Mouse (Mus musculus) kidney, postnatal 36 days (tissue): Measurements from ENCODE around the gene Bpifb5.
"Not testable (repeated sequence)": the region's sequence is repeated elsewhere in the genome, so short reads cannot be mapped to it uniquely, and the experiment has no call there.

Source experiments
- DNase-seq, 2 experiments: peaks; one replicate each; pipeline ENCODE4 v3.0.0; 2021 to 2022; ENCODE audit warnings: mixed read lengths in 2 of 2

The Bpifb5 gene

GRCm38 (mm10) chr2:154223265-154223916, at the start of gene Bpifb5:
Gene Bpifb5, plus strand, starts transcription at chr2:154223742.
- DNase-seq: peak; percentile 27 to 36

DNA sequence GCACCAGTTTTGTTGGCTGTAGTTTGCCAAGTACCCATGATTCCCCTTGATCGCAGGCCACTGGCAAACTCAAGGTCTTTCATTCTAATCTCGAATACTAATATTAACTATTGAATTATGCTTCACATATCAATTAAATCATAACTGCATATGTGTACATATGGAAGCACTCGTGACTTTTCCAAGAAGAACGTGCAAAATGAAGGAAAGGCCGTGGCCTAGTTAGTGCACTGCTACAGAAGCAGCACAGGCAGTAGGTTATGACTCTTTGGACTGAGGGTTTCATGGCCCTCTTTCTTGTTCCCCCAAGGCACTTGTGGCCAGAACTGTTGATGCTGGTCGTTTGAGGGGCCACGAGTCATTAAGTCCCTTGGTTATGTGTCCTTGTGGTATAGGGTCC, 41.6 kb upstream of the Bpifb5 start:
- DNase-seq: not testable (repeated sequence)

DNA sequence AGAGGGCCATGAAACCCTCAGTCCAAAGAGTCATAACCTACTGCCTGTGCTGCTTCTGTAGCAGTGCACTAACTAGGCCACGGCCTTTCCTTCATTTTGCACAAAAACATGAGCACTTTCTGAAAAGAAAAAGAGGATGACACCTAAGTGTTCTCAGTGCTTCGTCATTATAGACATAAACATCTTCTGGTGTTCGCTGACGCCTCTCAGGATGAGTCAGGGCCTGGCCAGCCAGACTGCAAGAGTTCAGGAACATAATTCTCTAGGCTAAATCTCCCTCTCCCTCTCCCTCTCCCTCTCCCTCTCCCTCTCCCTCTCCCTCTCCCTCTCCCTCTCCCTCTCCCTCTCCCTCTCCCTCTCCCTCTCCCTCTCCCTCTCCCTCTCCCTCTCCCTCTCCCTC, 40.5 kb upstream of the Bpifb5 start:
- not testable (repeated sequence) for DNase-seq

DNA sequence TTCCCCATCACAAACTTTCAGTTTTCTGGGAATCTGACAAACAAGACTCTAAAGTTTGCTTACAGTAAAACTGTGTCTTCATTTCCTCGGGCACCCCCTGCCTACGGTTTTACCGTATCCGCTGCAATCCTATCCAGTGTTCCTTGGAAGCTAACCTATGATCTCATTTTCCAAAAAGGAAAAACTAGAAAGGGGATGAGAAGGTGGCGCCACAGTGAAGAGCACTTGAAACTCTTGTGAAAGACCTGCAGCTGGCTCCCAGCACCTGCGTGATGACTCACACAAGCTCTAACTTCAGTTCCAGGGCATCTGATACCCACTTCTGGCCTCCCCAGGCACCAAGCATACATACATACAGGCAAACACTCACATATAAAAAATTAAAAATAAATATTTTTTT, 38.2 kb upstream of the Bpifb5 start:
- no peak for DNase-seq

- DNase-seq: no peak
Observed at GRCm38 (mm10) chr2:154185748-154186147, 37.8 kb upstream of the Bpifb5 start.

DNA sequence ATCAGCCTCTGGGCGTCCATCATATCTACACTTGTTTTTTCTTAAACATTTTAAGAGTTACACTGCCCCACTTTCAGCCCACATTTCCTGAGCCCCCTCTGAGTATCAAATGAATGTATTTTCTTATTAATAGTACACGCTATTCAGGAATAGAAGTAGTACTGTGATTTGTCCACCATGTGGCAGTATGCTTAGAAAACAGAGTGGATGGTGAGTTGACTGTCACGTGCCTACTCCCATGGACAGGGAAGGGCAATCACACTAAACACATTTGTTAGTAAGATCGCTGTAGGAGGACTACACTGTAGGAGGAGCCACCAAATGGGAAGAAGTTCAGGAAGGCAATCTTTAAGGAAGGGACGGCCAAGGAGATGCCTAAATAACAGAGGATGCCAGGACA, 36.1 kb upstream of the Bpifb5 start:
- no peak for DNase-seq

GRCm38 (mm10) chr2:154189877-154190434, 33.6 kb upstream of the Bpifb5 start:
- DNase-seq: no peak

GRCm38 (mm10) chr2:154190546-154191258, 32.8 kb upstream of the Bpifb5 start, which contains the start of gene Bpifb1:
Gene Bpifb1, plus strand, starts transcription at chr2:154190818.
- DNase-seq: peak in 1 of 2 experiments; percentile 20

DNA sequence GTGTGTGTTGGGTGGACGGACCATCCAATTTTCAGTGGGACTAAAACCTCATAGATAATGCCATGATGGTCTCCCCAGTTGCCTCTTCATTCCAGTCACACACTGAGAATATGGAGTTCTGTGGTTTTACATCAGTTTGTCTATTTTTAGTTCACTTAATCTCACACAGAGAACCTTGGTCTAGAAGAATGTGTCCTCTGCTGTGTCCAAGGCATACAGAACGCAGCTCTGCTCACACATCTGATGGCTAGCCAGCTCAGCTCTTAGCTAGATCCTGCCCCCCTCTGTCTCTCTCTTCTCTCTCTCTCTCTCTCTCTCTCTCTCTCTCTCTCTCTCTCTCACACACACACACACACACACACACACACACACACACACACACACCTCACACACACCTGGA, 31.4 kb upstream of the Bpifb5 start:
- no peak for DNase-seq

DNA sequence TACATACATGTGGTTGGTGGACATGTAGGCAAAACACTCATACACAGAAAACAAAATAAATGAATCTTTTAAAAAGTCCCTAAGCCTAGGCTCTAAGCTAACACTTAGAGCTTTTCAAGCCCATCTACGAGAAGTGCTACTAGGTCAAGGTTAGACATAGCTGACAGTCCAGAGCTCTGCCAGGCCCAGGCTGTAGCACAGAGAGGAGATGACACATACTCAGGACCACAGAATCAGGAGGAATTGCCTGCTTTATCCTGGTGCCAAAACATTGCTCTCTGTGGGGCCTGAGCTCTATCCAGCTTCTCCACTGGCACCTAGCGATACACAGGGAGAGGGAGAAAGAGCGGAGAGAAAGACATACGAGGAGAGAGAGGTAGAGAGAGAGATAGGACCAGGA, 30.5 kb upstream of the Bpifb5 start:
- DNase-seq: no peak

DNA sequence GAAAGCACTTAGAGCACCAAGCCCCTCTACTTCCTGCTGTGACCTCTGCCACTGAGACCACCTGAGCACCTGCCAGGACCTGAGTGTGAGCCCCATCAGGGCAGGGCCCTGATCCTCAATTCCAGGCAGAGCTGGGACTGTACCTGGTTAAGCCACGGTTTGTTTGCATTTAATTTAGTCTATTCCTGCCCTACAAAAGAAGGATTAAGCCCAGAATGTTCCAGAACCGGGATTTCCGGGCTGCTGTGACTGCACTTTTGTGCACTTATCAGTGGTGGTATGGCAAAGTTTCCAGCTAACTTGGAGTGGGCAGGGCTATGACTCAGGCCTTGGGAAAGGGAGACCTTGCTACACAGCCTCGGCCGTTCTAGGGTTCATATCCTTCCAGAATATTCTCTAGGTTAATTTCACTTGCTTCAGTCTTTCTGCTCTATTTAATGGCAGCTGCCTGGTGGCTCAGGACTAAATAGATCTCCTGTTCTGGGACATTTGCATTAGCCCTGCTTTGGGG, 29.5 kb upstream of the Bpifb5 start:
- DNase-seq: no peak

GRCm38 (mm10) chr2:154197036-154197435, 26.5 kb upstream of the Bpifb5 start:
- DNase-seq: no peak

DNA sequence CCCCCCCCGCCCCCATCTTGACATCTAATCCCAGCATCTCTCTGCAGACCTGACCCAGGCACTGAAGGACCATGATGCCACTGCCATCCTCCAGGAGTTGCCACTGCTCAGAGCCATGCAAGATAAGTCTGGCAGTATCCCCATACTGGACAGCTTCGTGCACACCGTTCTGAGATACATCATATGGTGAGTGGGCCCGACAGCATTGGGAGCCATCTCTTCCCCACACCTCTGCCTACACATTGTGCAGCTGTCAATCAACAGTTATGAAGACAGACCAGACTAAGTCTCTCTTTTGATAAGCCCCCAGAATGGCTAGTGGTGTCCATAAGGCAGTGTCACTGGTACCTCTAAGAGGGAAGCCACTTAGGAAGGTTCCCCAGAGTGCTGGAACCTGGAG, 18.9 kb upstream of the Bpifb5 start:
- DNase-seq: no peak

GRCm38 (mm10) chr2:154206908-154207307, 16.6 kb upstream of the Bpifb5 start:
- peak in 1 of 2 experiments; percentile 50 for DNase-seq

DNA sequence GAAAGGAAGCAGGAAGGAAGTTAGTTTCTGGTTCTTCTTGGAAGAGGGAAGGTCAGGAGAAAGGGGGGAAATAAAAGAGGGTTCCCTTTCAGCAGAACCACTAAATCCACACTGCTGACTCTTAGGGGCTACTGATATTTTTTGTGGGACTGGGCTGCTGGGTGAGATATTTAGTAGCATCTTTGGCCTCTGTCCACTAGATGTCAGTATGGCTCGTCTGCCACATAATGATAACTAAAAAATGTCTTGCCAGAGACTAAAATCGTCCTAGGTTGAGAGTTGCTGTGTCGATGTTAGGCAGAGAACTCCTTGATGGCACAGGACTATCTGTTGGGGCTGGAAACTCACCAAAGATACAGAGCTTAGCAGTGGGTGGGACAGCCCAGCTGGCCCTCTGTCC, 14.4 kb upstream of the Bpifb5 start:
- DNase-seq: peak in 1 of 2 experiments; percentile 13

DNA sequence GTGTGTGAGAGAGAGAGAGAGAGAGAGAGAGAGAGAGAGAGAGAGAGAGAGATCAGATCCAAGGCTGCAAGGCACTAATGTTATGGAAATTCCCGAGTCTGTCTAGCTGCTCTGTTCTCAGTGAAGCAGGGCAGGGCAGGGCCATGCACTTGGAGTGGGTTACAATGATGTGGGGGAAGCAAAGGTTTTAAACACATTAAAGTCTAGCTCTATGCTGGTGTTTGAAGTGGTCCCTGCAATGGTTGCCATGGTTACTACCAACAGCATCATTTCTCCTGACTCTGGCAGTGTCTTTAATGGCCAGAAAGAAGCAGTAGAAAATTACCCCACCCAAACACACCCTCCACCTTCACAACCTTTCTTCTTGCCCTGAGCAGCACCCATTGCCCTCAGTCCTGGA, 12.4 kb upstream of the Bpifb5 start:
- no peak for DNase-seq

DNA sequence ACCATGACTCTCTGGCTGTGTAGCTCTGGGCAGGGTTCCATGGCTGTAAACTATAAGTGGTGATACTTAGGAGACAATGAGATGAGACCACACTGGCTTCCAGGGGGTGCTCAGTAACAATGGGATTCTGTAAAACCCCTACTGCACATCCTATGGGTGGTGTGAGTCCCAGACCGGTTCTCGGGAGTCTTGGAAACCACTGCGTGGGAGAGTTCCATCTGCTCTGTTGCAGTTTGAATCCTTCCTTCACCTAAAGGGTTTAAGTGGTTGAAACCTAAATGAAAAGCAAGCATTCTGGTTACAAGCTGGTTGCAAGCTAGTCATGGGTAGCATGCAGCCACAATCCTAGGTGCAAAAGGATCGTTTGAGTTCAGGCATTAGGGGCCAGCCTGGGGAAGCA, 11.7 kb upstream of the Bpifb5 start:
- DNase-seq: no peak

DNA sequence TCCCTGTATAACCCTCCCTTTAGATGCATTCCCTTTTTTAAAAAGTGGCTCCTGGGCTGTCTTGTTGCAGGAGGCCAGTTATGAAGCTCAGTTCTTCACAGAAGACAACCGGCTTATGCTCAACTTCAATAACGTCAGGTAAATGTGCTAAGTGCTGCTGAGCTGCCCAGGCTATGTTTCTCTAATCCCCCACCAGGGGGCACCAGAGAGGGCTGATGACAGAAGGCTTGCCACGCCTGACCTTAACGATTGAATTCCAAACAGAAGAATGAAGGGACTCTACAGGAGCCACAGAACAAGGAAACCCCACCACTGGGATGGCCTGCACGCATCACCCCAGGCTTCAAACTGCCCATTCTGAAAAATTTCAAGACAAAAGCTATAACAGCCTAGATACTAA, 8.4 kb upstream of the Bpifb5 start:
- peak; percentile 59 to 92 for DNase-seq

DNA sequence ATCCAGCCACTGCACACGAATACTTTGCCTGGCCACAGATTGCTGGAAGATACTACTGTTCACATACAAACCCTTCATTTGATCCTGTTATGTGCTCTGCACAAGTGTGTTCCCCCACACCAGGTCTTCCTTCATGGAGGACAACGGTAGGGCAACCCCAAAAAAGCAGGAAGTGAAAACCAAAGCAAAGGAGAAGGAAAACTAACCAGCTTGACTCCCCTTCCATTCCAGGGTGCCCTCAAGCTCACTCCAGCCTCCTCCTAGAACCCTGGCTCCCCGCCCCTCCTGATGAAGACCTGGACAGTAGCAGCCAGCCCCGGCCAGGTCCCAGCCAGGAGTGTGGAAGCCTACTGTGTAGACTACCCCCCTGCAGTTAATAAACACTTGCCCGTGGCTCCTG, 3.6 kb upstream of the Bpifb5 start:
- DNase-seq: no peak

GRCm38 (mm10) chr2:154223917-154224273, 353 bp downstream of the Bpifb5 start:
- DNase-seq: no peak

GRCm38 (mm10) chr2:154226991-154227390, 3.4 kb downstream of the Bpifb5 start:
- DNase-seq: no peak

DNA sequence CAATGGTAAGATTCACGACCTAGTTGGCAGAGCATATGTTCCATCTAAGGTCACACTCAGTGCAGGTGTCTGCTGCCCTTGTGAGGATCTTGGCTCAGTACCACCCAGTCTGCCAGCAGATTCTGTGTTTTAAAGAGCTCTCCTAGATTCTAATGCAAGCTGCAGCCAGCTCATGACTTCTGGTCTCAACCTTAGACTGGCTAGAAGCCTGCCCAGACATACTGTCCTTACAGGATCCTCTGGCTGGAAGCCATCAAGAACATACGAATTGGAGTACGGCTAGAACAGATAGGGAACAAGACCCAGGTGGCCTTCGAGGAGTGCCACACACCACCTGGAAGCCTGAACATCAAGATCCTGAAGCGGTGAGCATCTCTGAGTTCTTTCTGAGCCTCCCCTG, 4.3 kb downstream of the Bpifb5 start:
- DNase-seq: no peak

- DNase-seq: no peak
Observed at GRCm38 (mm10) chr2:154233426-154233825, 9.9 kb downstream of the Bpifb5 start.

- DNase-seq: no peak
Observed at GRCm38 (mm10) chr2:154240771-154241170, 17.2 kb downstream of the Bpifb5 start.
